Mouse (Mus musculus) embryonic facial prominence, embryonic 13.5 days (tissue): Measurements from ENCODE around the gene Cnnm4. TPM values are rescaled to one million over a fixed set of nuclear protein-coding genes. Genes with fewer than 3 reads are reported as not detected.
"Not testable (repeated sequence)": the region's sequence is repeated elsewhere in the genome, so short reads cannot be mapped to it uniquely, and the experiment has no call there.

Experiments
- ATAC-seq: fragments of 200-750 bp; cut with Nextera tagmentation; 2 replicates; pipeline ENCODE4 v1.8.0; 2017; ENCODE audit warnings: low read depth; ENCODE audit not compliant: insufficient number of reproducible peaks, insufficient read depth, low FRiP score, low TSS enrichment
- H3K27ac ChIP-seq: fragments of 300-500 bp; sonication (generic); 2 replicates; pipeline ENCODE4 v1.5.1; 2015; ENCODE audit warnings: moderate library complexity, mild to moderate bottlenecking, inconsistent platforms
- H3K27me3 ChIP-seq: fragments of 300-500 bp; sonication (generic); 2 replicates; pipeline ENCODE4 v1.6.1; 2015; ENCODE audit warnings: mild to moderate bottlenecking, inconsistent platforms
- H3K36me3 ChIP-seq: fragments of 300-500 bp; sonication (generic); 2 replicates; pipeline ENCODE4 v1.6.1; 2015; ENCODE audit warnings: mild to moderate bottlenecking, inconsistent platforms
- H3K4me1 ChIP-seq: fragments of 300-500 bp; sonication (generic); 2 replicates; pipeline ENCODE4 v1.6.1; 2015; ENCODE audit warnings: inconsistent platforms
- H3K4me2 ChIP-seq: fragments of 300-500 bp; sonication (generic); 2 replicates; pipeline ENCODE4 v1.6.1; 2015; ENCODE audit warnings: moderate library complexity, mild to moderate bottlenecking, inconsistent platforms
- H3K4me3 ChIP-seq: fragments of 300-500 bp; sonication (generic); 2 replicates; pipeline ENCODE4 v1.5.1; 2015; ENCODE audit warnings: mild to moderate bottlenecking, inconsistent platforms
- H3K9ac ChIP-seq: fragments of 300-500 bp; sonication (generic); 2 replicates; pipeline ENCODE4 v1.6.1; 2015; ENCODE audit warnings: mild to moderate bottlenecking, inconsistent platforms
- H3K9me3 ChIP-seq: fragments of 300-500 bp; sonication (generic); 2 replicates; pipeline ENCODE4 v1.6.1; 2016; ENCODE audit warnings: inconsistent platforms
- WGBS: fragments of 180-500 bp; shearing (Covaris S2); methylation state at CpG from one replicate; pipeline ENCODE4 v1.1.7; 2015; ENCODE audit warnings: mixed read lengths; 5-methylcytosine and 5-hydroxymethylcytosine counted together
- polyA plus RNA-seq: library from polyadenylated mRNA; unstranded; fragments of >200 nt; fragmentation: Nextera tagmentation; extraction: Ambion mirVana; gene quantifications from 2 replicates; pipeline ENCODE4 v1.2.1, GENCODE M21; 2015

Cnnm4 gene
- polyA plus RNA-seq, 1 experiment from 2014 or later = 15.6 TPM

- H3K4me1 ChIP-seq = 0 out of 2 replicates have a peak, but pooled peaks cover 13% of the 10 kb centered on the region
- H3K27ac ChIP-seq = no peak overlapping the region
- no peaks in the 10 kb centered on the region for H3K9me3 ChIP-seq
- no peaks in the 10 kb centered on the region for H3K27me3 ChIP-seq
- no peak overlapping the region for H3K4me3 ChIP-seq
- H3K36me3 ChIP-seq = peaks cover 38% of the 10 kb centered on the region
- H3K4me2 ChIP-seq = no peak overlapping the region
- ATAC-seq = no peak
- no peak overlapping the region for H3K9ac ChIP-seq
- WGBS = 82% methylated on average over 11 of the region's 11 CpGs
Observed at GRCm38 (mm10) chr1:36535477-36536396, 64.3 kb downstream of the Cnnm4 start.

- peaks cover 37% of the 10 kb centered on the region for H3K36me3 ChIP-seq
- 0 out of 2 replicates have a peak, but pooled peaks cover 13% of the 10 kb centered on the region for H3K4me1 ChIP-seq
- H3K9ac ChIP-seq = no peak overlapping the region
- no peak overlapping the region for H3K27ac ChIP-seq
- H3K27me3 ChIP-seq = no peaks in the 10 kb centered on the region
- H3K9me3 ChIP-seq = no peaks in the 10 kb centered on the region
- no peak overlapping the region for H3K4me2 ChIP-seq
- WGBS = 56% methylated on average over 8 of the region's 8 CpGs
- no peak for ATAC-seq
- H3K4me3 ChIP-seq = no peak overlapping the region
Observed at GRCm38 (mm10) chr1:36536397-36536728, 64.9 kb downstream of the Cnnm4 start.

- 91% methylated on average over 9 of the region's 9 CpGs for WGBS
- not testable (repeated sequence) for H3K4me3 ChIP-seq, H3K27ac ChIP-seq, H3K9ac ChIP-seq, ATAC-seq, H3K27me3 ChIP-seq, H3K9me3 ChIP-seq, H3K4me2 ChIP-seq
- Histone ChIP-seq H3K4me1 (0 out of 2 replicates have a peak, but pooled peaks cover 13% of the 10 kb centered on the region), H3K36me3 (peaks cover 37% of the 10 kb centered on the region)
Observed at GRCm38 (mm10) chr1:36536783-36537182, 65.4 kb downstream of the Cnnm4 start, which contains the start of gene Ankrd23. TSS of gene Ankrd23 (minus strand) at chr1:36536883.

GRCm38 (mm10) chr1:36538727-36539126, 67.3 kb downstream of the Cnnm4 start:
- 80% methylated on average over 4 of the region's 4 CpGs for WGBS
- Histone ChIP-seq H3K4me1 (peaks cover 14% of the 10 kb centered on the region), H3K9me3 (no peaks in the 10 kb centered on the region), H3K4me2 (no peak overlapping the region), H3K9ac (no peak overlapping the region), H3K27me3 (no peaks in the 10 kb centered on the region), H3K27ac (no peak overlapping the region), H3K4me3 (no peak overlapping the region), H3K36me3 (peaks cover 47% of the 10 kb centered on the region)
- no peak for ATAC-seq

GRCm38 (mm10) chr1:36539186-36539585, 67.8 kb downstream of the Cnnm4 start, which contains the start of gene Gm42417:
TSS of gene Gm42417 (minus strand) at chr1:36539429.
- Histone ChIP-seq H3K27me3 (no peaks in the 10 kb centered on the region), H3K9me3 (no peaks in the 10 kb centered on the region), H3K36me3 (peaks cover 47% of the 10 kb centered on the region), H3K4me3 (no peak within 1 kb of the TSS), H3K4me1 (peaks cover 14% of the 10 kb centered on the region), H3K27ac (no peak within 1 kb of the TSS), H3K4me2 (no peak within 1 kb of the TSS), H3K9ac (no peak within 1 kb of the TSS)
- ATAC-seq = no peak
- WGBS = 56% methylated on average over 9 of the region's 9 CpGs

- no peak for ATAC-seq
- Histone ChIP-seq H3K4me3 (no peak overlapping the region), H3K4me1 (peaks cover 12% of the 10 kb centered on the region), H3K36me3 (peaks cover 47% of the 10 kb centered on the region), H3K9me3 (no peaks in the 10 kb centered on the region), H3K27ac (no peak overlapping the region), H3K4me2 (no peak overlapping the region), H3K27me3 (no peaks in the 10 kb centered on the region), H3K9ac (no peak overlapping the region)
- 91% methylated on average over 11 of the region's 11 CpGs for WGBS
Observed at GRCm38 (mm10) chr1:36540132-36540531, 68.7 kb downstream of the Cnnm4 start.

- Histone ChIP-seq H3K27ac (no peak overlapping the region), H3K4me1 (peaks cover 12% of the 10 kb centered on the region), H3K36me3 (peaks cover 47% of the 10 kb centered on the region), H3K27me3 (no peaks in the 10 kb centered on the region), H3K4me2 (no peak overlapping the region), H3K9me3 (no peaks in the 10 kb centered on the region), H3K4me3 (no peak overlapping the region), H3K9ac (no peak overlapping the region)
- WGBS = 92% methylated on average over 12 of the region's 12 CpGs
- no peak for ATAC-seq
Observed at GRCm38 (mm10) chr1:36540807-36541206, 69.4 kb downstream of the Cnnm4 start.

GRCm38 (mm10) chr1:36541844-36542243, 70.4 kb downstream of the Cnnm4 start:
- Histone ChIP-seq H3K27ac (no peak overlapping the region), H3K9ac (no peak overlapping the region), H3K4me3 (no peak overlapping the region), H3K9me3 (no peaks in the 10 kb centered on the region), H3K4me1 (peaks cover 18% of the 10 kb centered on the region), H3K27me3 (no peaks in the 10 kb centered on the region), H3K4me2 (no peak overlapping the region), H3K36me3 (peaks cover 47% of the 10 kb centered on the region)
- no peak; the same call in 1 of the 2 replicates for ATAC-seq
- WGBS = 96% methylated on average over 16 of the region's 16 CpGs

GRCm38 (mm10) chr1:36542925-36543324, 71.5 kb downstream of the Cnnm4 start:
- Histone ChIP-seq H3K4me1 (peaks cover 26% of the 10 kb centered on the region), H3K4me2 (no peak overlapping the region), H3K36me3 (peaks cover 44% of the 10 kb centered on the region), H3K9me3 (no peaks in the 10 kb centered on the region), H3K27ac (no peak overlapping the region), H3K27me3 (no peaks in the 10 kb centered on the region), H3K4me3 (no peak overlapping the region), H3K9ac (no peak overlapping the region)
- no peak for ATAC-seq
- WGBS = 92% methylated on average over 9 of the region's 9 CpGs

- no peak for ATAC-seq
- H3K9ac ChIP-seq = no peak overlapping the region
- H3K9me3 ChIP-seq = no peaks in the 10 kb centered on the region
- no peak overlapping the region for H3K4me2 ChIP-seq
- H3K27ac ChIP-seq = no peak overlapping the region
- peaks cover 45% of the 10 kb centered on the region for H3K36me3 ChIP-seq
- H3K4me1 ChIP-seq = peaks cover 51% of the 10 kb centered on the region
- H3K4me3 ChIP-seq = no peak overlapping the region
- WGBS = 71% methylated on average over 2 of the region's 2 CpGs
- H3K27me3 ChIP-seq = no peaks in the 10 kb centered on the region
Observed at GRCm38 (mm10) chr1:36545382-36545781, 74.0 kb downstream of the Cnnm4 start.

- Histone ChIP-seq H3K4me3 (peak overlapping the region; percentile 71), H3K4me1 (peaks cover 54% of the 10 kb centered on the region), H3K36me3 (peaks cover 46% of the 10 kb centered on the region), H3K27me3 (no peaks in the 10 kb centered on the region), H3K9me3 (no peaks in the 10 kb centered on the region), H3K9ac (peak overlapping the region; percentile 78), H3K4me2 (peak overlapping the region; percentile 74), H3K27ac (no peak overlapping the region)
- no peak for ATAC-seq
- 72% methylated on average over 19 of the region's 19 CpGs for WGBS
Observed at GRCm38 (mm10) chr1:36545845-36546600, 74.6 kb downstream of the Cnnm4 start.
